Mouse (Mus musculus) gastrocnemius, postnatal 10 days (tissue): ENCODE data around the gene Ttll13. TPM values are rescaled to one million over a fixed set of nuclear protein-coding genes. Genes with fewer than 3 reads are reported as not detected.

ENCODE experiments used
- DNase-seq: peaks from one replicate; pipeline ENCODE4 v3.0.0; 2021; ENCODE audit warnings: mixed read lengths
- total RNA-seq, 2 experiments: library from RNA; stranded (reverse); gene quantifications; 2 replicates each; pipeline ENCODE4 v1.2.3; 2021

Gene Ttll13
- total RNA-seq, 2 experiments from 2014 or later: 0.14 to 0.20 TPM

GRCm38 (mm10) chr7:80214459-80214858 is 31.7 kb upstream of the Ttll13 start:
- no peak for DNase-seq

DNA sequence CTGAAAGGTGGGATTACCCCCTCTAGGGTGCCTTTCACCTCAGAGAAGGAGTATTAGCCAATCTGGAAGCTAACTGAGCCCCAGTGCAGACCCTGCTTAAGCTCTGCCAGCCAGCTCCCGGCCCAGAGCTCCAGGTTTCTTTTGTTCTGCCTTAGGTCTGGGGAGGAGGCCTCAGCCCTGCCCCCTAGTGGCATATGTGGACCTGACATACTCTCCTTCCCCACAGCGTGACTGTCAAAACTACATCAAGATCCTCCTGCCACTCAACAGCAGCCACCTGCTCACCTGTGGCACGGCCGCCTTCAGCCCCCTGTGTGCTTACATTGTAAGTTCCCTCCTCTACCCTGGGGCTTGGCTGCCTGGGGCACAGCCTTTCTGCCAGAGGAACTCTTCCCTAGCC is 30.8 kb upstream of the Ttll13 start:
- DNase-seq: peak; percentile 83

- DNase-seq: no peak
Measured at GRCm38 (mm10) chr7:80216566-80216965, 29.6 kb upstream of the Ttll13 start.

DNA sequence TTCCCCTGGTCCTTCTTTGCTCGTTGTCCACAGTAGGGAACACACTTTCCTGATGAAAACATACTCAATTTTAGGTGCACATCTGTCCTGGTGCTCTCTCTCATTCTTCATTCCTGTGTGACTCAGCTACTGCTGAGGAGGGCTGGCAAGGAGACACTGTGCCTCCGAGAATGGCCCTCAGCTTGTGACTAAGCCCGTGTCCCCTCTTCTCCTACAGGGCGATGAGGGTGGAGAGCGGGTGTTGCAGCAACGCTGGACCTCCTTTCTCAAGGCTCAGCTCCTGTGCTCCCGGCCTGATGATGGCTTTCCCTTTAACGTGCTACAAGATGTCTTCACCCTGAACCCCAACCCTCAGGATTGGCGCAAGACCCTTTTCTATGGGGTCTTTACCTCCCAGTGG is 27.5 kb upstream of the Ttll13 start:
- no peak for DNase-seq

GRCm38 (mm10) chr7:80220237-80220797 is 25.9 kb upstream of the Ttll13 start:
- no peak for DNase-seq

GRCm38 (mm10) chr7:80221179-80221750 is 24.9 kb upstream of the Ttll13 start:
- no peak for DNase-seq

- no peak for DNase-seq
Measured at GRCm38 (mm10) chr7:80227065-80227464, 19.1 kb upstream of the Ttll13 start.

- DNase-seq: no peak
Measured at GRCm38 (mm10) chr7:80230196-80230595, 16.0 kb upstream of the Ttll13 start.

GRCm38 (mm10) chr7:80231971-80232488 is 14.1 kb upstream of the Ttll13 start:
- no peak for DNase-seq

- DNase-seq: peak; percentile 95
Measured at GRCm38 (mm10) chr7:80232489-80233029, 13.6 kb upstream of the Ttll13 start, which contains the start of the genes Cib1 and Gdpgp1. Cib1 (minus strand) TSS chr7:80232813. Gdpgp1 (plus strand) TSS chr7:80232865.

DNA sequence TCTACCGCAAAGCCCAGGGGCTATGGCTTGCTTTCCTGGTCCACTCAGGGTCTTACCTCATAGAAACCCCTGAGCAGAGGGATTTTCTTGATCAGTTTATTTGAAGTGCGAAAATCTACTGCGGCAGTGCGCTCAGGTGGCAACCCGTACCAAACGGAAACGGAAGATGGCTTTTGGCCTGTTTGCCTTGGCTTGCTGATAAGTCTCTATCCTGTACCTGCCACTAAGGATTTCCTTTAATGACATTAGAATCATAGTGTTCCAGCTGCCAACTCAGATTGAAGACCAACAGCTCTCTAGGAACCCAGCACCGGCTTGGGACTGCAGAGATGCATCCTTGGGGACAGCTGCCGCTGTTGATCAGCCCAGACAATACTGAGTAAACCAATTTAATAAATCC is 12.4 kb upstream of the Ttll13 start:
- DNase-seq: no peak

DNA sequence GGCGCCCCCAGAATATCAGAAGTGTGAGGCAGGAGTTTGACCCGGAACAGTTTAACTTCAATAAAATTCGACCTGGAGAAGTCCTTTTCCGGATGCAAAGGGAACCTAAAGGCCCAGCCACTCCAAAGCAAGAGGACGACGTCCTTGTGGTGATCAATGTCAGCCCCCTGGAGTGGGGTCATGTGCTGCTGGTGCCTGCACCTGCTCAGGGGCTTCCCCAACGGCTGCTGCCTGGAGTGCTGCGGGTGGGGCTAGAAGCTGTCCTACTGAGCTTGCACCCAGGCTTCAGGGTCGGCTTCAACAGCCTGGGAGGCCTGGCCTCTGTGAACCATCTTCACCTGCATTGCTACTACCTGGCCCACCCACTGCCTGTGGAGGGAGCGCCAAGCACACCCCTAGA is 7.6 kb upstream of the Ttll13 start:
- no peak for DNase-seq

- DNase-seq: no peak
Measured at GRCm38 (mm10) chr7:80241661-80242060, 4.5 kb upstream of the Ttll13 start.

DNA sequence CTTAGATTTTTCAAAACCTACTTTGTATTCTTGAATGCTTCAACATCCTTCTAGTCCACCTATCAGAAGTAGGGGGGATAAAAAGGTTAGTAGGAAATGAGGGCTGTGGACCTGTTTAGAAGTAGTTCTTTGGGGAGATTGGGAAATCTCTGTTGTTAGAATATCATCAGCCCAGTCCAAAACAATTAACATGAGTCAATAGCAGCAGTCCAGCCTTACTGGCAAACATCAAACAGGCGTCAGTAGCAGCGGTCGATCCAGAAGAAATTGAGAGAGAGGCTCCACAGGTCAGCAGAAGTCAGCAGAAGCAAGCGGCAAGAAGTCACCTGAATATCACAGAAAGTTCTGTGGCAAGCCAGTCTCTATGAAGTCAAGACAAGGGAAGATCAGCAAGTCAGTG is 1.3 kb upstream of the Ttll13 start:
- DNase-seq: no peak

- no peak for DNase-seq
Measured at GRCm38 (mm10) chr7:80246859-80247258, 683 bp downstream of the Ttll13 start.

DNA sequence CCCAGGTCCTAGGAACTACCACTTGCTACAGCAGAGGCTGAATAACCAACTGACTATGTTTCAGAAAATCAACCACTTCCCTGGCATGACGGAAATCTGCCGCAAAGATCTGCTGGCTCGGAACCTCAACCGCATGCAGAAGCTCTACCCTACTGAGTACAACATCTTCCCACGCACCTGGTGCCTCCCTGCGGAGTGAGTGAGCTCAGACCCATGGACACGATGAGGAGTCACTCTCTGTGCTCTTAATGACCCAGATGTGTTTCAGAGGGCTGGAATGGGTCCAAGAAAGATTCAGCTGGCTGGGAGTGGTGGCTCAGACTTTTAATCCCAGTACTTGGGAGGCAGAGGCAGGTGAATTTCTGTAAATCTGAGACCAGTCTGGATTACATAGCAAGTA is 6.3 kb downstream of the Ttll13 start:
- DNase-seq: no peak

GRCm38 (mm10) chr7:80252886-80253285 is 6.7 kb downstream of the Ttll13 start:
- no peak for DNase-seq

DNA sequence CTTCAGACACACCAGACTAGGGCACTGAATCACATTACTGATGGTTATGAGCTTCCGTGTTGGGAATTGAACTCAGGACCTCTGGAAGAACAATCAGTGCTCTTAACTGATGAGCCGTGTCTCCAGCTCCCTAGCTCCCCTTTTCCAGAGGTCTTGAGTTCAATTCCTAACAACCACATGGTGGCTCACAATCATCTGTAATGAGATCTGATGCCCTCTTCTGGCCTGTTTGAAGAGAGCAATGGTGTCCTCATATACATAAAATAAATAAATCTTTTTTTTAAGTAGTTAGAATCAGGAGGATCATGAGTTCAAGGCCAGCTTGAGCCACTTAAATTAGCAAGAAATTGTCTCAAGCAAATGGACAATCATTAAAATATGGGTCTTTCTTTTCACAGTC is 9.8 kb downstream of the Ttll13 start:
- DNase-seq: no peak

GRCm38 (mm10) chr7:80257706-80258105 is 11.5 kb downstream of the Ttll13 start:
- no peak for DNase-seq

DNA sequence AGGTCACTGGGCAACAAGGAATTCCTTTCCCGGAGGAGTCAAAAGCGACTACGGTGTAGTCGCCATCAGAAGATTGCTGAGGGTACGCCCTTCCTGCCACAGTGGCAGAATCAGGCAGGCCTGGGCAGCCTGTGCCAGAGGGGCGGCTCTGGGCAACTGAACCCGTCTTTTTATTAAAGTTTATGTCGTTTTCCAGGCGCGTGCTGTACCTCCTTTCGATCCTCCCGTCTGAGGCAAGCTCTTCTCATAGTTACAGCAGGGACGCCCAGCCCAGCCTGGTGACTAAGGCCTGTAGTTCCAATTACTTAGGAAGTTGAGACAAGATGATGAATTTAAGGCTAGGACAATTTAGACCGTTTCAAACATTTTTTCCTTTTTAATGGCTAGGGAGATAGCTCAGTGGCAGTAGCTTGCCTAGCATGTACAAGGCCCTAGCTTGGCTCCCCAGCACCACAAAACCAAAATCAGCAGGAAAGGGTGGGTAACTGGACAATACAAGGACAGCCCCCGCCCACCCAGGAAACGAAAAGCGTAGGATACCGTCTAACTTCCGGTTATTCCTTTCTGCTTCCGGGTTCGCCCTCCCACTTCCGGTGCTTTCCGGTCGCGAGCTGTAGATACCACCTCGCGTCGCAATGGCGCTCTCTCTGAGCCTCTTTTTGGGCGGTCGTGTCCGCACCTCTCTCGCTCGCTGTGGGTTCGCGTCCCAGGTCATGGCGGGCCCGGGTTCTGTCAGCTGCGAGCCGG is 14.6 kb downstream of the Ttll13 start, which contains the start of gene Ngrn:
Gene Ngrn (plus strand): TSS at position 591 of the 747 bp plus-strand sequence.
- peak; percentile 81 for DNase-seq

DNA sequence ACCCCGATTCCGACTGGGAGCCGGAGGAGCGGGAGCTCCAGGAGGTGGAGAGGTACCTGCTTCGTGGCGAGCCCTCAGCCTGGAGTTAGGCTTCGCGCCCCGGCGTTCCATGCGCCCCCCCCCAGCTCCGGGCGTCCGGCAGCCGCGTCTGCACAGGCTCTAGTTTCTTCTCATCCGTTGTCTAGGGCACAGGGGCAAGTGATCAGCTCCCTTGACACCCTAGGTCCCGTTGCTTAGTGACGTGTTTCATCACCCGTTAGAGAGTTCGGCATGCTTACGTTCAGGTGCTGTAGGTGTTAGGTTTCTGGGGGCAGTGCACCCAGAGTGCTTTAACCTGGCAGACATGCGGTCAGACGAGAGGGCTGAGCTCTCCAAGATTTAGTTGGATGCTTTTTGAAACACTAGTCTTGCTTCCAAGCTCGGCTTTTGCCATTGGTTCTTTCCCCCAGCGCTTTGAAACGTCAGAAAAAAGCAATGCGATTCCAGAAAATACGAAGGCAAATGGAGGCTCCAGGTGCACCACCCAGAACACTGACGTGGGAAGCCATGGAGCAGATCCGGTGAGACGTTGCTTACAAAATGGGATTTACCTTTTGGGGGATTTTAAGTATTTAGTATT is 15.3 kb downstream of the Ttll13 start:
- DNase-seq: no peak

- no peak for DNase-seq
Measured at GRCm38 (mm10) chr7:80264606-80265005, 18.4 kb downstream of the Ttll13 start.

DNA sequence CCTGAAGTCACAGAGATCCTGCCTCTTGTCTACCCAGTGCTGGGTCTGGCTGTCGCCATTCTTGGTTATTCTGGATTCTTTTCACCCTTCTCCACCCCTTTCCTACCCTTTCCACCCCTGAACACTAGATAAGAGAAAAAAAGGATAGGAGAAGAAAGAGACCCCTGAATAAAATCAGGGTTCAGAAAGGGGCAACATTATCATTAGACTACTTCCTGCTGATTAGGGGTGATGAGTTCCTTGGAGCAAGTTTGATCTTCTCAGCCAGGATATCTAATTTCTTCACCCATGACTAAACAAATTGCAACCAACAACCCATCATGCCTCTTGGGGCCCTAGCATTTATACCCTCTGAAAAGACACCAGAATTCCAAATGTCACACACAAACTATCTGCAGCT is 21.6 kb downstream of the Ttll13 start:
- no peak for DNase-seq
